Mouse (Mus musculus): ENCODE data around the gene Sprr3.
"Not testable (repeated sequence)": the region's sequence is repeated elsewhere in the genome, so short reads cannot be mapped to it uniquely, and the experiment has no call there.

The Sprr3 gene

GRCm38 (mm10) chr3:92458620-92459019, at the start of gene Sprr3:
Sprr3 (minus strand) TSS chr3:92458720.
- DNase-seq = no peak

- no peak for DNase-seq
These were observed 49.7 kb upstream of the Sprr3 start for GRCm38 (mm10) chr3:92508185-92508584.

- DNase-seq = no peak
These were observed 45.0 kb upstream of the Sprr3 start for GRCm38 (mm10) chr3:92503528-92503927.

GRCm38 (mm10) chr3:92500393-92500792, 41.9 kb upstream of the Sprr3 start, which contains the start of gene Sprr4:
Sprr4 (minus strand) TSS chr3:92500493.
- DNase-seq = no peak

GRCm38 (mm10) chr3:92490262-92490661, 31.7 kb upstream of the Sprr3 start:
- DNase-seq = not testable (repeated sequence)

GRCm38 (mm10) chr3:92486307-92486706, 27.8 kb upstream of the Sprr3 start:
- DNase-seq = no peak

- DNase-seq = no peak
These were observed 27.3 kb upstream of the Sprr3 start, which contains the start of gene Sprr1a for GRCm38 (mm10) chr3:92485863-92486262. Sprr1a (minus strand) TSS chr3:92485895.

- not testable (repeated sequence) for DNase-seq
These were observed 22.7 kb upstream of the Sprr3 start for GRCm38 (mm10) chr3:92481249-92481648.

- no peak for DNase-seq
These were observed 11.6 kb upstream of the Sprr3 start for GRCm38 (mm10) chr3:92470111-92470510.

- no peak for DNase-seq
These were observed 8.9 kb upstream of the Sprr3 start for GRCm38 (mm10) chr3:92467424-92467823.

GRCm38 (mm10) chr3:92466576-92466975, 8.1 kb upstream of the Sprr3 start:
- no peak for DNase-seq

- no peak for DNase-seq
These were observed 3.4 kb downstream of the Sprr3 start for GRCm38 (mm10) chr3:92455151-92455550.

- no peak for DNase-seq
These were observed 18.3 kb downstream of the Sprr3 start for GRCm38 (mm10) chr3:92440177-92440576.

- no peak for DNase-seq
These were observed 19.8 kb downstream of the Sprr3 start, which contains the start of gene Sprr1b for GRCm38 (mm10) chr3:92438689-92439088. Sprr1b (minus strand) TSS chr3:92438789.

GRCm38 (mm10) chr3:92432282-92432681, 26.2 kb downstream of the Sprr3 start, which contains the start of gene Sprr2k:
Sprr2k (plus strand) TSS chr3:92432582.
- no peak for DNase-seq

- no peak for DNase-seq
These were observed 29.2 kb downstream of the Sprr3 start, which contains the start of gene Gm9774 for GRCm38 (mm10) chr3:92429323-92429722. Gm9774 (minus strand) TSS chr3:92429423.

GRCm38 (mm10) chr3:92417782-92418181, 40.7 kb downstream of the Sprr3 start, which contains the start of gene Sprr2j-ps:
Sprr2j-ps (plus strand) TSS chr3:92418082.
- DNase-seq = no peak

GRCm38 (mm10) chr3:92407691-92408090, 50.8 kb downstream of the Sprr3 start, which contains the start of gene Sprr2i:
Sprr2i (plus strand) TSS chr3:92407991.
- DNase-seq = no peak

Measured in cerebellum, adult 8-10 months (tissue).